In the genomic region with DNA sequence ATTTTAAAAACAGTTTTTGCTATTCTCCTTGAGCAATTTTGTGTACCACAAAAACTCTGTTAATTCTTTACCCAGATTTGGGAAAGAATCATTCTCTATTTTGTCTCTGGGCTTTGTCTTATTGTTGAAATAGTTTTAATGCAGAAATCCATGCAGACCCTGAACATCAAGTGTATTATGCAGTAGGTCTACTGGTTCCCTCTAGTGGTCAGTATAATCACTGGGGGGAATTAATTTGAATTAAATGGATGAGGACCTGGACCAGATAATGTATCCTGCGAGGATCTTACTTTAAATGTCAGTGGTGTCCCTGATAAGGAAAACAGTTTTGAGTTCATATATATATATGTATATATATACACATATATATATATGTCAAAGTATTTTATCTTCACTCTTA, we compare ENCODE assay signal across 11 mouse cellular contexts. TPM values are rescaled to one million over a fixed set of nuclear protein-coding genes. Genes with fewer than 3 reads are reported as not detected.
A peak's percentile ranks its signal among the peaks of the same experiment; 100 is the strongest.
DNase-seq lines count a peak whose midpoint lies in the region; ATAC-seq lines count a peak whose summit lies in the region.
"Had no signal": no experiment of that assay in that cellular context is flagged by ENCODE, and none has a peak within 500 bp of the region (broad histone marks: within the 10 kb centered on the region; RNA-seq: fewer than 3 reads in every experiment).

No protein-coding gene starts in this region.

- peak; percentile 33 for DNase-seq in layer of hippocampus, adult 9-10 months (ENCODE audit: low spot score)
- DNase-seq in layer of hippocampus, adult 11-12 months (ENCODE audit: low spot score) = no peak
- DNase-seq in ES-CJ7 (ENCODE audit: low read depth, low spot score) (peak; percentile 24), ZHBTc4 (ENCODE audit: low read depth, low spot score) (peak; percentile 28)
- DNase-seq in adrenal gland, adult 2 months = no peak
- DNase-seq in spleen, adult 12 weeks (ENCODE audit: low spot score) = no peak
- DNase-seq: adrenal gland, postnatal 14 days had no signal

- peak; percentile 71 for ATAC-seq in granulocyte monocyte progenitor cell, adult 5-6 weeks (replicated peaks; ENCODE audit: poor library complexity, severe bottlenecking)

RNA-seq across cellular contexts. Expression of a gene that starts 30.2 kb away (rescaled TPM):
- not detected in 2 replicates for total RNA-seq in granulocyte monocyte progenitor cell, adult 5-6 weeks (2014; fragmentation: Nextera tagmentation)
- total RNA-seq in granulocyte monocyte progenitor cell, adult 5-6 weeks (2017) = not detected in 2 replicates
- total RNA-seq in adrenal gland, adult 2 months (2021) = not detected
- polyA plus RNA-seq in adrenal gland, adult 2 months (2012; rRNA removed) = not detected in 2 replicates
- total RNA-seq: adrenal gland, postnatal 14 days had no signal
- polyA plus RNA-seq: hindbrain, embryonic 15.5 days; limb, embryonic 13.5 days; neural tube, embryonic 13.5 days had no signal

RNA-seq across cellular contexts. Expression of a gene that starts 48.2 kb away (rescaled TPM):
- total RNA-seq in granulocyte monocyte progenitor cell, adult 5-6 weeks (2014; fragmentation: Nextera tagmentation) = not detected in 2 replicates
- total RNA-seq in granulocyte monocyte progenitor cell, adult 5-6 weeks (2017) = not detected in 2 replicates
- total RNA-seq in adrenal gland, adult 2 months (2021) = under 1 TPM; 0.41 to 0.58 TPM
- 0.48 and 0.49 TPM in 2 replicates for polyA plus RNA-seq in adrenal gland, adult 2 months (2012; rRNA removed)
- polyA plus RNA-seq: hindbrain, embryonic 15.5 days had no signal

Comparison
In these comparisons a context has a peak if more than half of its experiments do, and no peak if none do; other contexts are left out.
1. DNase-seq: peak in layer of hippocampus, adult 9-10 months (single experiment), ES-CJ7 (single experiment) and ZHBTc4 (single experiment); none in layer of hippocampus, adult 11-12 months (single experiment), adrenal gland, adult 2 months (single experiment) and spleen, adult 12 weeks (single experiment).